Mouse (Mus musculus): ENCODE data around the gene Cs. TPM values are rescaled to one million over a fixed set of nuclear protein-coding genes. Genes with fewer than 3 reads are reported as not detected.

Gene Cs
- polyA plus RNA-seq, 1 experiment from 2014 or later, result 244 TPM

- no peak overlapping the region for H3K27ac ChIP-seq (replicated peaks)
- no peak overlapping the region for H3K4me3 ChIP-seq
- peaks cover 31% of the 10 kb centered on the region for H3K4me1 ChIP-seq
- H3K36me3 ChIP-seq (replicated peaks), result peaks cover 58% of the 10 kb centered on the region
- WGBS, result 85% methylated on average over 7 of the region's 7 CpGs
- H3K27me3 ChIP-seq (replicated peaks; ENCODE audit: low read depth, poor library complexity, severe bottlenecking), result no peaks in the 10 kb centered on the region
- no peak for DNase-seq (ENCODE audit: low spot score)
- no peaks in the 10 kb centered on the region for H3K9me3 ChIP-seq
These were observed 66.4 kb downstream of the Cs start for GRCm38 (mm10) chr10:128403931-128404330.

- Histone ChIP-seq H3K27ac (replicated peaks) (peak overlapping the region; percentile 96), H3K27me3 (replicated peaks; ENCODE audit: low read depth, poor library complexity, severe bottlenecking) (no peaks in the 10 kb centered on the region), H3K4me1 (peaks cover 50% of the 10 kb centered on the region), H3K9me3 (no peaks in the 10 kb centered on the region), H3K36me3 (replicated peaks) (peaks cover 44% of the 10 kb centered on the region), H3K4me3 (peak overlapping the region; percentile 97)
- 20% methylated on average over 35 of the region's 35 CpGs for WGBS
- DNase-seq (ENCODE audit: low spot score), result peak; percentile 58
These were observed 71.3 kb downstream of the Cs start for GRCm38 (mm10) chr10:128408591-128409535.

- Histone ChIP-seq H3K27me3 (replicated peaks; ENCODE audit: low read depth, poor library complexity, severe bottlenecking) (no peaks in the 10 kb centered on the region), H3K27ac (replicated peaks) (peak overlapping the region; percentile 96), H3K9me3 (no peaks in the 10 kb centered on the region), H3K4me1 (peaks cover 52% of the 10 kb centered on the region), H3K4me3 (peak overlapping the region; percentile 97), H3K36me3 (replicated peaks) (peaks cover 53% of the 10 kb centered on the region)
- 7% methylated on average over 36 of the region's 36 CpGs for WGBS
- DNase-seq (ENCODE audit: low spot score), result peak; percentile 98
These were observed 72.4 kb downstream of the Cs start for GRCm38 (mm10) chr10:128409692-128410559.

- Histone ChIP-seq H3K27ac (replicated peaks) (peak overlapping the region; percentile 96), H3K4me1 (peaks cover 52% of the 10 kb centered on the region), H3K36me3 (replicated peaks) (peaks cover 54% of the 10 kb centered on the region), H3K27me3 (replicated peaks; ENCODE audit: low read depth, poor library complexity, severe bottlenecking) (no peaks in the 10 kb centered on the region), H3K4me3 (peak overlapping the region; percentile 97), H3K9me3 (no peaks in the 10 kb centered on the region)
- 26% methylated on average over 4 of the region's 4 CpGs for WGBS
- no peak for DNase-seq (ENCODE audit: low spot score)
These were observed 73.0 kb downstream of the Cs start for GRCm38 (mm10) chr10:128410560-128410845.

- H3K36me3 ChIP-seq (replicated peaks), result peaks cover 54% of the 10 kb centered on the region
- H3K27ac ChIP-seq (replicated peaks), result peak within 1 kb of the TSS; percentile 96
- H3K4me3 ChIP-seq, result peak within 1 kb of the TSS; percentile 97
- peaks cover 52% of the 10 kb centered on the region for H3K4me1 ChIP-seq
- H3K27me3 ChIP-seq (replicated peaks; ENCODE audit: low read depth, poor library complexity, severe bottlenecking), result no peaks in the 10 kb centered on the region
- peak; percentile 99 for DNase-seq (ENCODE audit: low spot score)
- under 1% methylated on average over 50 of the region's 50 CpGs for WGBS
- no peaks in the 10 kb centered on the region for H3K9me3 ChIP-seq
These were observed 73.9 kb downstream of the Cs start, which contains the start of the genes Nabp2 and Rnf41 for GRCm38 (mm10) chr10:128411211-128412054. Nabp2 (minus strand) TSS chr10:128411492. Rnf41 (plus strand) TSS chr10:128411657.

DNA sequence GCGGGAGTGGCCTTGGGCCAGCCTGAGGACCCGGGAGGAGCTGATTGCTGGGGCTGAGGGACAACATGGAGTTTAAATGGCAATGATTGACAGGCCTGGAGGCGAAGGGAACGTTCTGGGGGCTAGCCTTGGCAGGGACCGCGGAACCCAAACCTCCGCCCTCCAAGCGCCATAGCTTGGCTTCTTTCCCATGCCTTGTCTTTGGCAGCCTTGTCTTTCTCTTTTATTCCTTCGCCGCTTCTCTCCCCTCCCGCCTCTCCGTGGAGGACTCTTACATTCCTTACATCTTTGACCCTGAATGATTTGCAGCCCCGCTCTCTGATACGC, 74.5 kb downstream of the Cs start:
- Histone ChIP-seq H3K4me1 (peaks cover 52% of the 10 kb centered on the region), H3K27me3 (replicated peaks; ENCODE audit: low read depth, poor library complexity, severe bottlenecking) (no peaks in the 10 kb centered on the region), H3K4me3 (peak overlapping the region; percentile 97), H3K9me3 (no peaks in the 10 kb centered on the region), H3K36me3 (replicated peaks) (peaks cover 55% of the 10 kb centered on the region), H3K27ac (replicated peaks) (peak overlapping the region; percentile 96)
- WGBS, result under 1% methylated on average over 14 of the region's 14 CpGs
- no peak for DNase-seq (ENCODE audit: low spot score)

Small RNAs within 50 kb of the gene (microRNA-seq; reads per million reads assigned to microRNA genes)
- gene Gm25361, result not detected
- gene Gm26308, result not detected
- 0.91 reads per million for gene Mir6914
- 2.7 reads per million for gene Mir6915

Other genes starting within 250 kb of the Cs start
- gene Baz2a, start 246.2 kb upstream of the Cs start, polyA plus RNA-seq (2016; fragmentation: Nextera tagmentation; extraction: Ambion mirVana), result 14.7 and 17.5 TPM in 2 replicates
- gene Rbms2, start 157.4 kb upstream of the Cs start, polyA plus RNA-seq (2016; fragmentation: Nextera tagmentation; extraction: Ambion mirVana), result 27.9 and 31.0 TPM in 2 replicates
- 1.4 and 1.5 TPM in 2 replicates for gene Gls2, start 143.3 kb upstream of the Cs start, polyA plus RNA-seq (2016; fragmentation: Nextera tagmentation; extraction: Ambion mirVana)
- 31.3 and 31.8 TPM in 2 replicates for gene Spryd4, start 125.9 kb upstream of the Cs start, polyA plus RNA-seq (2016; fragmentation: Nextera tagmentation; extraction: Ambion mirVana)
- not detected in 2 replicates for gene Mip, start 111.9 kb upstream of the Cs start, polyA plus RNA-seq (2016; fragmentation: Nextera tagmentation; extraction: Ambion mirVana)
- gene Timeless, start 105.7 kb upstream of the Cs start, polyA plus RNA-seq (2016; fragmentation: Nextera tagmentation; extraction: Ambion mirVana), result 95.9 and 103 TPM in 2 replicates
- 0.49 and 0.69 TPM in 2 replicates for gene Apon, start 83.6 kb upstream of the Cs start, polyA plus RNA-seq (2016; fragmentation: Nextera tagmentation; extraction: Ambion mirVana)
- gene Apof, start 69.1 kb upstream of the Cs start, polyA plus RNA-seq (2016; fragmentation: Nextera tagmentation; extraction: Ambion mirVana), result 0.11 TPM in 1 of 2 replicates, not detected in the other
- gene Stat2, start 67.2 kb upstream of the Cs start, polyA plus RNA-seq (2016; fragmentation: Nextera tagmentation; extraction: Ambion mirVana), result 14.3 and 15.3 TPM in 2 replicates
- gene Il23a, start 39.0 kb upstream of the Cs start, polyA plus RNA-seq (2016; fragmentation: Nextera tagmentation; extraction: Ambion mirVana), result 0.13 TPM in 1 of 2 replicates, not detected in the other
- 42.9 and 43.3 TPM in 2 replicates for gene Pan2, start 34.4 kb upstream of the Cs start, polyA plus RNA-seq (2016; fragmentation: Nextera tagmentation; extraction: Ambion mirVana)
- 273 and 305 TPM in 2 replicates for gene Cnpy2, start 15.3 kb upstream of the Cs start, polyA plus RNA-seq (2016; fragmentation: Nextera tagmentation; extraction: Ambion mirVana)
- 9.5 and 11.1 TPM in 2 replicates for gene Coq10a, start 31.3 kb downstream of the Cs start, polyA plus RNA-seq (2016; fragmentation: Nextera tagmentation; extraction: Ambion mirVana)
- 12.1 and 12.4 TPM in 2 replicates for gene Ankrd52, start 39.4 kb downstream of the Cs start, polyA plus RNA-seq (2016; fragmentation: Nextera tagmentation; extraction: Ambion mirVana)
- gene Slc39a5, start 63.5 kb downstream of the Cs start, polyA plus RNA-seq (2016; fragmentation: Nextera tagmentation; extraction: Ambion mirVana), result 0.13 and 0.36 TPM in 2 replicates
- 119 and 129 TPM in 2 replicates for gene Nabp2, start 73.8 kb downstream of the Cs start, polyA plus RNA-seq (2016; fragmentation: Nextera tagmentation; extraction: Ambion mirVana)
- 42.1 and 44.6 TPM in 2 replicates for gene Rnf41, start 73.9 kb downstream of the Cs start, polyA plus RNA-seq (2016; fragmentation: Nextera tagmentation; extraction: Ambion mirVana)
- 77.3 and 85.9 TPM in 2 replicates for gene Smarcc2, start 121.5 kb downstream of the Cs start, polyA plus RNA-seq (2016; fragmentation: Nextera tagmentation; extraction: Ambion mirVana)
- gene Myl6, start 156.4 kb downstream of the Cs start, polyA plus RNA-seq (2016; fragmentation: Nextera tagmentation; extraction: Ambion mirVana), result 733 and 768 TPM in 2 replicates
- gene Myl6b, start 161.0 kb downstream of the Cs start, polyA plus RNA-seq (2016; fragmentation: Nextera tagmentation; extraction: Ambion mirVana), result 2.3 and 3.1 TPM in 2 replicates
- gene Esyt1, start 188.1 kb downstream of the Cs start, polyA plus RNA-seq (2016; fragmentation: Nextera tagmentation; extraction: Ambion mirVana), result 11.9 and 13.6 TPM in 2 replicates
- gene Zc3h10, start 210.0 kb downstream of the Cs start, polyA plus RNA-seq (2016; fragmentation: Nextera tagmentation; extraction: Ambion mirVana), result 15.9 and 17.4 TPM in 2 replicates
- 3,494 and 3,561 TPM in 2 replicates for gene Rpl41, start 211.6 kb downstream of the Cs start, polyA plus RNA-seq (2016; fragmentation: Nextera tagmentation; extraction: Ambion mirVana)
- gene Pa2g4, start 228.3 kb downstream of the Cs start, polyA plus RNA-seq (2016; fragmentation: Nextera tagmentation; extraction: Ambion mirVana), result 274 and 287 TPM in 2 replicates

All from embryonic facial prominence, embryonic 10.5 days (tissue).